Mouse (Mus musculus): ENCODE results near the gene Amigo1. TPM values are rescaled to one million over a fixed set of nuclear protein-coding genes. Genes with fewer than 3 reads are reported as not detected.

The Amigo1 gene
- polyA plus RNA-seq, 1 experiment, result not detected

DNA sequence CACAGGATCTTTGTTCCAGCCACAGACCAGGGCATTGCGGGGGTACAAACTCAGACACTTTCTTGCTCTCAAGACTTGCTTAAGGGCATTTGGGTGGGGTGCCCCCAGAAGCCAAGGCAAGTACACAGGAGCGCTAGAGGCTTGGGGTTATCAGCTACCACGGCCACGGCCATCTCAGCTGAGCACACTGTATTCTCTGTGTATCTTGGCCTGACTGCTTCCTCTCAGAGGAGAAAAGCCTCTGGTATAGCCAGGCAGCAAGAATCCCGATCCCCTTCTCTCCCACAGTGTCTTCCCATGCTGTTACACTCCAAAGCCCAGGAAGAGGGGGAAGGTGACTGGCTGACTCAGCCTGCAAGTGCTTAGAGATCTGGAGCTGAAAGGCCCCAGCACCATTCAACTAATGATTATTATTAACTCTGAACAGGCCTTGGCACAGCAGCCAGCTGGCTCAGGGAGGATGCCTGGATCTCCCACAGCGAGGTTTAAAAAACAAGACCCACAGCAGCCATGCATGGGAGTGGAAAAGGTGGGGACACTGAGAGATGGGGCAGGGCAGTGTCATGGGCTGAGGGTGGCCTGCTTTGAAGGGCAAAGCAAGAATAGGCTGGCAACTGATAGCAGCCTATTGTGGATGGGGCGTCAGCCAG is 9.9 kb downstream of the Amigo1 start:
- Histone ChIP-seq H3K36me3 (replicated peaks; ENCODE audit: low read length) (peaks cover 59% of the 10 kb centered on the region), H3K27me3 (replicated peaks) (peaks cover 2% of the 10 kb centered on the region), H3K4me3 (replicated peaks) (no peak overlapping the region), H3K9me3 (no peaks in the 10 kb centered on the region), H3K4me1 (peaks cover 62% of the 10 kb centered on the region)
- no peak for TF ChIP-seq FLI1 (IDR thresholded peaks at IDR 0.05; ENCODE audit: low read length)
- TF ChIP-seq GATA1 (IDR thresholded peaks at IDR 0.05; ENCODE audit: borderline replicate concordance, low read length), result no peak

DNA sequence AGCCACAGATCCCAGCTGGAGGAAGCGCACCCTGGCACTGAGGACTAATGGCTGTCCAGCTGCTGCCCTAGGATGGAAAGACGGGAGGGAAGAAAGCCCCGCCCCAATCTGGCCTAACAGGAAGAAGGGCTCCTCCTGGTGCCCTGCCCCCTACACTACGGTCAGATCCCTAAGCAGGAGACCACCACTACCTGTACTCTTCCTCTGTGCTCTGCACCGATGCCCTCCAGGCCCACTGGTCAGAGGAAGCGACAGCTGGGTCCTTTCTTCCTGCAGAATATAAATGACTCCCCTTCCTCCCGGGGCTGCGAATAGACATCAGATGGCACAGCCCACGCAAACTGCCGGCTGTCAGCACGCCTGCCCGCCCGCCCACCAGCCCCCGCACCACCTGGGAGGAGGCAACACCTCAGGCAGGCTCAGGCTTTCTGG is 10.9 kb downstream of the Amigo1 start:
- Histone ChIP-seq H3K36me3 (replicated peaks; ENCODE audit: low read length) (peaks cover 59% of the 10 kb centered on the region), H3K27me3 (replicated peaks) (no peaks in the 10 kb centered on the region), H3K9me3 (no peaks in the 10 kb centered on the region), H3K4me1 (peaks cover 67% of the 10 kb centered on the region), H3K4me3 (replicated peaks) (no peak overlapping the region)
- TF ChIP-seq GATA1 (IDR thresholded peaks at IDR 0.05; ENCODE audit: borderline replicate concordance, low read length), result no peak
- TF ChIP-seq FLI1 (IDR thresholded peaks at IDR 0.05; ENCODE audit: low read length), result no peak

DNA sequence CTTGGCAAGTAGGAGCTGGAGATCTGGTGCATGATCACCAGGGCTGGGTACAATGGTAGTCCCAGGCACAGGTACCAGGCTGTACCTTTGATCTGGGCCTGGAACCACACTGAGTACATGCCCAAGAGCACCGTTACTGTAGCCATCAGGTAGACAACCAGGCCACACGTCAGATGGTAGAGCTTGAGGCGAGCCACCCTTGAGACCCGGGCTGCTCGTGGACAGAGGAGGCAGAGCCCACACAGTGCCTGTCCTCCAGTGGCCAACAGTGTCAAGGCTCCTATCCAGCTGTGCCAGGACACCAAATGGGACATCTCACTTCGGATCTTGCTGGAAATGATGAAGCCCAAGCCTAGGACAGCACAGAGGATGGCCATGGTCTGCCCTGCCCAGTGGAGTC is 13.1 kb downstream of the Amigo1 start:
- no peaks in the 10 kb centered on the region for H3K9me3 ChIP-seq
- peaks cover 64% of the 10 kb centered on the region for H3K36me3 ChIP-seq (replicated peaks; ENCODE audit: low read length)
- no peak for TF ChIP-seq FLI1 (IDR thresholded peaks at IDR 0.05; ENCODE audit: low read length)
- TF ChIP-seq GATA1 (IDR thresholded peaks at IDR 0.05; ENCODE audit: borderline replicate concordance, low read length), result no peak
- no peaks in the 10 kb centered on the region for H3K27me3 ChIP-seq (replicated peaks)
- H3K4me3 ChIP-seq (replicated peaks), result peak overlapping the region; percentile 99
- H3K4me1 ChIP-seq, result peaks cover 68% of the 10 kb centered on the region

DNA sequence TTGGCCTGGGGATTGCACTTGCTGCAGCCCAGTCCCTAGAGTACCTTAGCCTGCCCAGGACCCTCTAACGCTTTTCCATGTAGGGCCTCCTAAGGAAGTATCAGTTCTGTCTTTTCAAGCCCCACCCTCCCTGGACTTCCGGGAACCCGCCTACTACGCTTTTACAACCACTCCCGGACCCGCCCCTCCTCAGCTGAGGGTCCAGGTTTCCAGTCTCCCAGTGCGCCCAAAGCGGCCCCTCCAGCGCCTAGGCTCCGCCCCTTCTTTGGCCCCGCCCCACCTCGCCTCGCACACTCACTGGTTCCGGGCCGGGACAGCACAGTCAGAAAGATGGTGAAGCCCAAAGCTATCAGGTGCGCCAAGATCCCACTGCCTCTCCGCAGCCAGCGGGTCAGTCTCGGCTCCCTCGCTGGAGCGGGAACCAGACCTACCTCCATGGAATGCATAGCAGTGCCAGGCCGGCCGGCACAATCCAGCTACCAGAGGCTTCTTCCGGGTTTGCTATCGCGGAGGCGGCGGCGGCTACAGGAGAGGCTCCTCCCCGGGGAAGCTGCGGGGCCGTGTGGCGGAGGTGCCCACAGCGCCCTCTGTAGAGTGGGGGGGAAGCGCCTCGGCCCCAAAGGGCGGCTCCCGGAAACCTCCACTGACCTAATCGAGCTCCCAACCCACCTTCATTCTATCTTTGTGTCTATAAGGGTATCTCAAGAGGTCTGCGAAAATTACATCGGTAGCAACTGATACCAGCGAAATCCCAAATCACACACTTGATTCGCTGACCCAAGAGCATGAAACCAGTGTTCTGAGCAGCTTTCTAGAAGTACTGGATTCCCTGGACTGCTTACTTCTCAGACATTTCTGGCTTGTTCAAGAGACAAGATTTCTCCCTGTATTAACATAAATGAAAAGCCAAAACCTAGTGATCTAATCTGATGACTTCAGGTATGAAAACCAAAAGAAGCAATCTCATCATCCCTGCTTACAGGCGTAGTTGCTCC is 14.5 kb downstream of the Amigo1 start, which contains the start of gene Cyb561d1:
TSS of gene Cyb561d1 (minus strand) at position 884 of the 995 bp plus-strand sequence.
- Histone ChIP-seq H3K4me1 (peaks cover 64% of the 10 kb centered on the region), H3K4me3 (replicated peaks) (peak within 1 kb of the TSS; percentile 99), H3K27me3 (replicated peaks) (no peaks in the 10 kb centered on the region), H3K36me3 (replicated peaks; ENCODE audit: low read length) (peaks cover 69% of the 10 kb centered on the region), H3K9me3 (no peaks in the 10 kb centered on the region)
- TF ChIP-seq GATA1 (IDR thresholded peaks at IDR 0.05; ENCODE audit: borderline replicate concordance, low read length), result no peak
- no peak for TF ChIP-seq FLI1 (IDR thresholded peaks at IDR 0.05; ENCODE audit: low read length)

DNA sequence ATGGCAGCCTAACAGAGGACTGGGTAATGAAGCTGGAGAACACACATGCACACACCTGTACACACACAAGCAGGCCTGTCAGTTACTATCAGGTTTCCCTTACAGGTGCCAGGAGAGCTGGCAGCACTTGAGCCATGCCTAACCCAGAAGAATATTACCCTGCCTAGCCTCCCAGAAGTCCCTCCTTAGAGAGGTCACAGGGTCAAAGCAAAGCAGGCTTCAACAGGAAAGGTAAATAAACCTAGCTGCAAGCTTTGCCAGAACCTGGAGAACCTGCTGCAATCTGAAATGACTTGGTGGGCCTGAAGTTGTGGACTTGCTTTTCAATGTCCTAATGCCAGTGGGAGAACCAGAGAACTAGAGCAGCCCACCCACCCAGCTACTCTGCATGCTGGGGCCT is 16.4 kb downstream of the Amigo1 start:
- Histone ChIP-seq H3K36me3 (replicated peaks; ENCODE audit: low read length) (peaks cover 69% of the 10 kb centered on the region), H3K4me1 (peaks cover 52% of the 10 kb centered on the region)
- no peak for TF ChIP-seq GATA1 (IDR thresholded peaks at IDR 0.05; ENCODE audit: borderline replicate concordance, low read length)
- TF ChIP-seq FLI1 (IDR thresholded peaks at IDR 0.05; ENCODE audit: low read length), result no peak

DNA sequence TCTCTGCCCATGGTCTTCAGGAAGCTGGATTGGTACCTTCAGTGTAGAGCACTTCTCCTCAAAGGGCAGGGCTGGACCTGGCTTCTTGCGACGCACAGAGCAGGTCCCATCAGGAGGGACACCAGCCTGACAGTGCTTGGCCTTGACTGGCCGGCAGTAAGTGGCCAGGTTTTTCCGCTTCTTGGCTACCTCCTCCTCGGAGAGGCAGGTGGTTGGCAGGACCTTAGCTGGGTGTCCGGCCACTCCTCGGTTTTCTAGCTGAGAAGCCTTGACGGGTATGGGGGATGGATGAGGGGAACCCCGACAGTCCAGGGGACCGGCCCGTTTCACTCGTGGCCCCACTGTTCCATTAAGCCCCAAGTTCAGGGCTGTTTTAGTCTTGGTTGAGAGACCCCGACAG is 17.1 kb downstream of the Amigo1 start:
- Histone ChIP-seq H3K27me3 (replicated peaks) (no peaks in the 10 kb centered on the region), H3K4me3 (replicated peaks) (no peak overlapping the region), H3K9me3 (no peaks in the 10 kb centered on the region), H3K36me3 (replicated peaks; ENCODE audit: low read length) (peaks cover 64% of the 10 kb centered on the region), H3K4me1 (peaks cover 48% of the 10 kb centered on the region)
- TF ChIP-seq FLI1 (IDR thresholded peaks at IDR 0.05; ENCODE audit: low read length), result no peak
- TF ChIP-seq GATA1 (IDR thresholded peaks at IDR 0.05; ENCODE audit: borderline replicate concordance, low read length), result no peak

More for the DNA sequence above, 16.4 kb downstream of the Amigo1 start:
- Histone ChIP-seq H3K27me3 (replicated peaks) (no peaks in the 10 kb centered on the region), H3K9me3 (no peaks in the 10 kb centered on the region), H3K4me3 (replicated peaks) (no peak overlapping the region)

DNA sequence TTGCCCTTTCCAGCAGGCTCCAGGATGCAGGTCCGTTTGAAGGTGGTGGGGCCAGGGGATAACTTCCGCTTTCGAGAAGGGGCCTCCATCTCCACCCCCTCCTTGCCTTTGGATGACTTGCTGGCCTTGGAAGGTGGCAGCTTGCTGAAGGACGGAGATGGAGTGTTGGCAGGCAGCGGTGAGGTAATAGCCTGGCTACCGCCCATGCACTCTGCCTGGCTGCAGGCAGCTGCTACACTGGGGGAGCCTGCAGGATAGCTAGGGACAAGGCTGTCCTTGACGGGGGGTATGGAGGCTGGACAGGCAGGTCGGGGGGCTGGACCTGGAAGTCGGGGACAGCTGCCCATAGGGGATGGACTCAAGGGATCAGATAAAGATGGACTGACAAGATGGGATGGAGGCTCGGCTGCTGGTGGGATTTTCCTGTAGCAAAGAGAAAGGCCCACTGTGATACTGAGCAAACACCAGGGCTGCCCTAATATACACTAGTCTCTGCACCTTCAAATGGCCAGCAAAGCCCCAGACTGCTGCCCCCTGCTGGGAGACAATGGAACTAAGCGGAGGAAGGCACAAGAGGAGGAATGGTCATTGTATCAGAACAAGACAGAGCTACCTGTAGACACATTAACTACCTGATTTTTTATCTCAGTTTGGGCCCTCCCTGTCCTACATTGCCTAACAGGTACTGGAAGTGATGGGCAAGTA is 17.6 kb downstream of the Amigo1 start:
- no peaks in the 10 kb centered on the region for H3K27me3 ChIP-seq (replicated peaks)
- TF ChIP-seq GATA1 (IDR thresholded peaks at IDR 0.05; ENCODE audit: borderline replicate concordance, low read length) (no peak), FLI1 (IDR thresholded peaks at IDR 0.05; ENCODE audit: low read length) (no peak)
- no peak overlapping the region for H3K4me3 ChIP-seq (replicated peaks)
- H3K4me1 ChIP-seq, result peaks cover 52% of the 10 kb centered on the region
- H3K9me3 ChIP-seq, result no peaks in the 10 kb centered on the region
- peaks cover 59% of the 10 kb centered on the region for H3K36me3 ChIP-seq (replicated peaks; ENCODE audit: low read length)

DNA sequence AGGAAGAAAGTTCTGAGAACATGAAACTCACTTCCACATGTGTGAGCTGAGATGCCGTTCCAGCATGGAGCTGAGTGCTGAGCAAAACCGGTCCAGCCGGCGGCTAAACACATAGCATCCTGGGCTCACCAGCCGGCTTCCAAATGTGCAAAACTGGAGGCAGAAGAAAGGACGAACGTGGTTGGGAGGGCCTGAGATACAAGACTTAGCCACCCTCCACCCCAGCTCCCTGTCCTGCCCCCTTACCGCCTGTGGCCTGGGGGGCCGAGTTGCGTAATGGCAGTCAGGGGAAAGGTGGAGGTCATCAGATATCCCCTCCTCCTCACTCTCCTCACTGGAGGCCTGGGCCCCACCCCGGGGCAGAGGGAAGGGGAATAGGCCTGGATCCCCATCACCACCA is 18.3 kb downstream of the Amigo1 start:
- Histone ChIP-seq H3K27me3 (replicated peaks) (no peaks in the 10 kb centered on the region), H3K36me3 (replicated peaks; ENCODE audit: low read length) (peaks cover 52% of the 10 kb centered on the region), H3K9me3 (no peaks in the 10 kb centered on the region), H3K4me3 (replicated peaks) (no peak overlapping the region), H3K4me1 (peaks cover 52% of the 10 kb centered on the region)
- TF ChIP-seq FLI1 (IDR thresholded peaks at IDR 0.05; ENCODE audit: low read length) (no peak), GATA1 (IDR thresholded peaks at IDR 0.05; ENCODE audit: borderline replicate concordance, low read length) (no peak)

DNA sequence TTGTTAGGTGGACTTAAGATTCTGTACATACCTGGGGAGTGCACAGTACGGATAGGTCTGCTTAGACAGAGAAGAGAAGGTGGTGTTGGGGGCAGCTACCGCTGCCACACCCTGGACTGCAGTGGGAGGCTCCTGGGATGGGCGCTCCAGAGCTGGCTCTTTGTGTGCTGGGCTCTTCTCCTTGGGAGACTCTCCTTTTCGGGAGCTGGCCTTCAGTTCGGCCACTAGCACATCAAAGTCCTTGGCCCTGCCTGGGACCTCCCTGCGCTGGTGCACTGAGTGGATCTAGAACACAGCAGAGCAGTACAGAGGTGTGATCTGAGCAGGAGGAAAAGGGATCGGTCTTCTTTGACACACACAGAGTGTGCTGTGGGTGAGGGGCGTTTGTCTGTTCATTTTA is 19.5 kb downstream of the Amigo1 start:
- H3K9me3 ChIP-seq, result no peaks in the 10 kb centered on the region
- H3K4me3 ChIP-seq (replicated peaks), result no peak overlapping the region
- H3K4me1 ChIP-seq, result peaks cover 50% of the 10 kb centered on the region
- H3K36me3 ChIP-seq (replicated peaks; ENCODE audit: low read length), result peaks cover 51% of the 10 kb centered on the region
- no peaks in the 10 kb centered on the region for H3K27me3 ChIP-seq (replicated peaks)
- TF ChIP-seq FLI1 (IDR thresholded peaks at IDR 0.05; ENCODE audit: low read length) (no peak), GATA1 (IDR thresholded peaks at IDR 0.05; ENCODE audit: borderline replicate concordance, low read length) (no peak)

All from megakaryocyte, embryonic 14.5 days (primary cell).